ENCODE assay signal across 26 mouse cellular contexts in genomic region chr12:107891449-107891848, GRCm38 (mm10).
A peak's percentile ranks its signal among the peaks of the same experiment; 100 is the strongest.
DNase-seq lines count a peak whose midpoint lies in the region; ATAC-seq and TF ChIP-seq lines count a peak whose summit lies in the region.
"Had no signal": no experiment of that assay in that cellular context is flagged by ENCODE, and none has a peak within 500 bp of the region (broad histone marks: within the 10 kb centered on the region; RNA-seq: fewer than 3 reads in every experiment).

No protein-coding gene starts in this region.

- no peaks in the 10 kb centered on the region for H3K36me3 ChIP-seq in limb, embryonic 10.5 days
- H3K36me3 ChIP-seq: embryonic facial prominence, embryonic 10.5 days; embryonic facial prominence, embryonic 13.5 days; G1E; hindbrain, embryonic 12.5 days; hindbrain, embryonic 15.5 days had no signal

- DNase-seq in frontal cortex, postnatal 25 days (ENCODE audit: low spot score in 2 of 2) = no peak
- peak in 1 of 2 experiments; percentile 42 for DNase-seq in layer of hippocampus, adult 2 months (ENCODE audit: low spot score in 2 of 2)
- no peak for DNase-seq in layer of hippocampus, postnatal 36 days
- no peak for DNase-seq in limb, embryonic 10.5 days (ENCODE audit: low spot score)
- DNase-seq in cerebellum, adult 11 months = no peak
- DNase-seq: adrenal gland, postnatal 10 days; adrenal gland, postnatal 36 days; B cell, adult 2 months; cerebellum, adult 11-12 months; cerebellum, adult 8-10 months; cerebellum, postnatal 10 days; cerebellum, postnatal 36 days; embryo, embryonic 11 days; forebrain, postnatal 0 days; gastrocnemius, postnatal 25 days had no signal

- no peak for TF ChIP-seq CTCF in layer of hippocampus, adult 2 months (conservative IDR thresholded peaks at IDR 0.05)

- H3K27me3 ChIP-seq in limb, embryonic 10.5 days (ENCODE audit: low read depth, poor library complexity, severe bottlenecking) = no peaks in the 10 kb centered on the region
- H3K27me3 ChIP-seq: CH12.LX; embryonic facial prominence, embryonic 13.5 days; forebrain, embryonic 13.5 days; hindbrain, embryonic 12.5 days; hindbrain, embryonic 15.5 days; Patski had no signal

- peaks cover 57% of the 10 kb centered on the region for H3K4me1 ChIP-seq in limb, embryonic 10.5 days
- H3K4me1 ChIP-seq: hindbrain, embryonic 15.5 days had no signal

- H3K4me3 ChIP-seq in layer of hippocampus, adult 2 months = no peak overlapping the region
- H3K4me3 ChIP-seq in limb, embryonic 10.5 days = no peak overlapping the region
- H3K4me3 ChIP-seq: embryonic facial prominence, embryonic 10.5 days; embryonic facial prominence, embryonic 13.5 days; erythroblast, embryonic 14.5 days; forebrain, embryonic 13.5 days; hindbrain, embryonic 12.5 days; hindbrain, embryonic 15.5 days had no signal

- peak; percentile 89 for ATAC-seq in frontal cortex, adult (ENCODE audit: low TSS enrichment)
- ATAC-seq: forebrain, embryonic 13.5 days; forebrain, postnatal 0 days; intestine, postnatal 0 days; Patski had no signal

- peak overlapping the region; percentile 53 for H3K27ac ChIP-seq in layer of hippocampus, adult 2 months
- H3K27ac ChIP-seq in limb, embryonic 10.5 days = peak overlapping the region; percentile 12; the same call in 1 of the 2 replicates
- H3K27ac ChIP-seq: forebrain, embryonic 13.5 days; hindbrain, embryonic 12.5 days; hindbrain, embryonic 15.5 days had no signal

- 95% methylated on average over 3 of the region's 3 CpGs for WGBS in limb, embryonic 10.5 days

- H3K9me3 ChIP-seq in limb, embryonic 10.5 days (replicated peaks) = no peaks in the 10 kb centered on the region
- H3K9me3 ChIP-seq: embryonic facial prominence, embryonic 10.5 days; embryonic facial prominence, embryonic 13.5 days; forebrain, embryonic 13.5 days; hindbrain, embryonic 12.5 days; hindbrain, embryonic 15.5 days had no signal
